Mouse (Mus musculus) midbrain, embryonic 16.5 days (tissue): ENCODE measurements at regions not wholly inside any gene's neighbourhood (a gene's known extent, or its start where the extent isn't known, plus 50 kb on each side); places are given as distances from the start of the nearest gene placed in this dataset.
A peak's percentile ranks its signal among the peaks of the same experiment; 100 is the strongest.

Source experiments
- ATAC-seq: fragments of 200-750 bp; cut with Nextera tagmentation; 2 replicates; pipeline ENCODE4 v1.8.0; 2017; ENCODE audit warnings: moderate TSS enrichment
- H3K27ac ChIP-seq: fragments of 300-500 bp; sonication (generic); 2 replicates; pipeline ENCODE4 v1.5.1; 2014; ENCODE audit warnings: mild to moderate bottlenecking, low read length, mixed read lengths
- H3K27me3 ChIP-seq: fragments of 300-500 bp; sonication (generic); 2 replicates; pipeline ENCODE4 v1.6.1; 2014; ENCODE audit warnings: low read depth, low read length, mixed read lengths; ENCODE audit not compliant: control insufficient read depth, insufficient read depth
- H3K36me3 ChIP-seq: fragments of 300-500 bp; sonication (generic); 2 replicates; pipeline ENCODE4 v1.6.1; 2014; ENCODE audit warnings: mild to moderate bottlenecking, low read length, moderate library complexity, mixed read lengths; ENCODE audit not compliant: control insufficient read depth, insufficient read depth
- H3K4me1 ChIP-seq: fragments of 300-500 bp; sonication (generic); 2 replicates; pipeline ENCODE4 v1.6.1; 2014; ENCODE audit warnings: mild to moderate bottlenecking, low read length, mixed read lengths; ENCODE audit not compliant: control insufficient read depth, insufficient read depth
- H3K4me2 ChIP-seq: fragments of 300-500 bp; sonication (generic); 2 replicates; pipeline ENCODE4 v1.6.1; 2014; ENCODE audit warnings: mild to moderate bottlenecking, low read length, mixed read lengths
- H3K4me3 ChIP-seq: fragments of 300-500 bp; sonication (generic); 2 replicates; pipeline ENCODE4 v1.5.1; 2014; ENCODE audit warnings: low read depth, mild to moderate bottlenecking, low read length, moderate library complexity, mixed read lengths
- H3K9ac ChIP-seq: fragments of 300-500 bp; sonication (generic); 2 replicates; pipeline ENCODE4 v1.6.1; 2014; ENCODE audit warnings: low read depth, low read length, mixed read lengths
- H3K9me3 ChIP-seq: fragments of 300-500 bp; sonication (generic); replicated peaks from 2 replicates; pipeline ENCODE4 v1.6.1; 2014; ENCODE audit warnings: mild to moderate bottlenecking, low read length, mixed read lengths; ENCODE audit not compliant: control insufficient read depth, poor library complexity, severe bottlenecking
- WGBS: fragments of 180-500 bp; shearing (Covaris S2); extraction: QIAGEN DNeasy Blood & Tissue Kit; methylation state at CpG from one replicate; pipeline ENCODE4 v1.1.7; 2014; 5-methylcytosine and 5-hydroxymethylcytosine counted together

GRCm38 (mm10) chr19:45304538-45304937 lies 59.0 kb upstream of the Btrc start:
- Histone ChIP-seq H3K27me3 (peaks cover 21% of the 10 kb centered on the region), H3K9me3 (no peaks in the 10 kb centered on the region), H3K4me2 (no peak overlapping the region), H3K4me1 (peaks cover 16% of the 10 kb centered on the region), H3K36me3 (no peaks in the 10 kb centered on the region), H3K9ac (peak overlapping the region; percentile 23; the same call in 1 of the 2 replicates), H3K27ac (no peak overlapping the region), H3K4me3 (no peak overlapping the region)
- WGBS: 12% methylated on average over 8 of the region's 8 CpGs
- no peak for ATAC-seq

GRCm38 (mm10) chr19:45307299-45308275 lies 55.9 kb upstream of the Btrc start:
- WGBS: 54% methylated on average over 16 of the region's 16 CpGs
- Histone ChIP-seq H3K4me1 (peaks cover 32% of the 10 kb centered on the region), H3K4me3 (no peak overlapping the region), H3K36me3 (no peaks in the 10 kb centered on the region), H3K4me2 (no peak overlapping the region), H3K9ac (no peak overlapping the region), H3K27me3 (peaks cover 21% of the 10 kb centered on the region), H3K27ac (no peak overlapping the region), H3K9me3 (no peaks in the 10 kb centered on the region)
- no peak for ATAC-seq

- H3K9me3 ChIP-seq: no peaks in the 10 kb centered on the region
- H3K27ac ChIP-seq: no peak overlapping the region
- no peak overlapping the region for H3K4me2 ChIP-seq
- H3K9ac ChIP-seq: no peak overlapping the region
- peaks cover 36% of the 10 kb centered on the region for H3K4me1 ChIP-seq
- H3K27me3 ChIP-seq: peaks cover 21% of the 10 kb centered on the region
- no peak overlapping the region for H3K4me3 ChIP-seq
- 63% methylated on average over 8 of the region's 8 CpGs for WGBS
- no peak for ATAC-seq
- no peaks in the 10 kb centered on the region for H3K36me3 ChIP-seq
These were observed 54.8 kb upstream of the Btrc start for GRCm38 (mm10) chr19:45308676-45309275.

GRCm38 (mm10) chr19:45310291-45310881 lies 53.1 kb upstream of the Btrc start:
- ATAC-seq: no peak; the same call in 1 of the 2 replicates
- H3K9ac ChIP-seq: peak overlapping the region; percentile 49
- H3K36me3 ChIP-seq: no peaks in the 10 kb centered on the region
- peaks cover 36% of the 10 kb centered on the region for H3K4me1 ChIP-seq
- 31% methylated on average over 5 of the region's 5 CpGs for WGBS
- peak overlapping the region; percentile 49 for H3K4me2 ChIP-seq
- H3K9me3 ChIP-seq: no peaks in the 10 kb centered on the region
- H3K4me3 ChIP-seq: peak overlapping the region; percentile 14
- peak overlapping the region; percentile 65 for H3K27ac ChIP-seq
- peaks cover 21% of the 10 kb centered on the region for H3K27me3 ChIP-seq

GRCm38 (mm10) chr19:45310944-45311603 lies 52.5 kb upstream of the Btrc start:
- 11% methylated on average over 15 of the region's 15 CpGs for WGBS
- Histone ChIP-seq H3K4me3 (peak overlapping the region; percentile 14), H3K9me3 (0 out of 2 replicates have a peak, but pooled peaks cover 3% of the 10 kb centered on the region), H3K4me1 (peaks cover 36% of the 10 kb centered on the region), H3K36me3 (no peaks in the 10 kb centered on the region), H3K27me3 (peaks cover 16% of the 10 kb centered on the region), H3K9ac (peak overlapping the region; percentile 49), H3K27ac (peak overlapping the region; percentile 65), H3K4me2 (peak overlapping the region; percentile 49)
- ATAC-seq: peak; percentile 66

- Histone ChIP-seq H3K9me3 (0 out of 2 replicates have a peak, but pooled peaks cover 4% of the 10 kb centered on the region), H3K27me3 (peaks cover 9% of the 10 kb centered on the region), H3K4me3 (no peak overlapping the region), H3K9ac (peak overlapping the region; percentile 18; the same call in 1 of the 2 replicates), H3K36me3 (no peaks in the 10 kb centered on the region), H3K27ac (peak overlapping the region; percentile 65), H3K4me1 (peaks cover 36% of the 10 kb centered on the region), H3K4me2 (peak overlapping the region; percentile 49)
- ATAC-seq: peak; percentile 74
- WGBS: 16% methylated on average over 19 of the region's 19 CpGs
These were observed 51.5 kb upstream of the Btrc start for GRCm38 (mm10) chr19:45311831-45312537.

GRCm38 (mm10) chr19:45312713-45313365 lies 50.7 kb upstream of the Btrc start:
- peak overlapping the region; percentile 18; the same call in 1 of the 2 replicates for H3K9ac ChIP-seq
- no peaks in the 10 kb centered on the region for H3K36me3 ChIP-seq
- peak overlapping the region; percentile 63 for H3K27ac ChIP-seq
- H3K27me3 ChIP-seq: peaks cover 4% of the 10 kb centered on the region
- peak; percentile 29; the same call in 1 of the 2 replicates for ATAC-seq
- no peak overlapping the region for H3K4me2 ChIP-seq
- H3K9me3 ChIP-seq: 0 out of 2 replicates have a peak, but pooled peaks cover 4% of the 10 kb centered on the region
- no peak overlapping the region for H3K4me3 ChIP-seq
- WGBS: 7% methylated on average over 6 of the region's 6 CpGs
- peaks cover 43% of the 10 kb centered on the region for H3K4me1 ChIP-seq
